Mouse (Mus musculus) intestine, postnatal 0 days (tissue): ENCODE data around the gene Tango2. TPM values are rescaled to one million over a fixed set of nuclear protein-coding genes. Genes with fewer than 3 reads are reported as not detected.

Experiments
- ATAC-seq: fragments of 200-750 bp; cut with Nextera tagmentation; 2 replicates; pipeline ENCODE4 v1.8.0; 2017; ENCODE audit warnings: mild to moderate bottlenecking, moderate TSS enrichment, moderate library complexity
- H3K27ac ChIP-seq: fragments of 300-500 bp; sonication (generic); 2 replicates; pipeline ENCODE4 v1.5.1; 2014; ENCODE audit warnings: mild to moderate bottlenecking, low read depth, low read length, moderate library complexity
- H3K27me3 ChIP-seq: fragments of 300-500 bp; sonication (generic); replicated peaks from 2 replicates; pipeline ENCODE4 v1.6.1; 2014; ENCODE audit warnings: low read length, mixed read lengths; ENCODE audit not compliant: control insufficient read depth, insufficient read depth
- H3K36me3 ChIP-seq: fragments of 300-500 bp; sonication (generic); 2 replicates; pipeline ENCODE4 v1.6.1; 2014; ENCODE audit warnings: mild to moderate bottlenecking, moderate library complexity; ENCODE audit not compliant: control insufficient read depth, insufficient read depth
- H3K4me1 ChIP-seq: fragments of 300-500 bp; sonication (generic); replicated peaks from 2 replicates; pipeline ENCODE4 v1.6.1; 2014; ENCODE audit warnings: antibody characterized with exemption, low read length, mixed read lengths; ENCODE audit not compliant: control insufficient read depth, insufficient read depth
- H3K4me2 ChIP-seq: fragments of 300-500 bp; sonication (generic); replicated peaks from 2 replicates; pipeline ENCODE4 v1.6.1; 2014; ENCODE audit warnings: low read depth, mild to moderate bottlenecking, moderate library complexity
- H3K4me3 ChIP-seq: fragments of 300-500 bp; sonication (generic); 2 replicates; pipeline ENCODE4 v1.5.1; 2014; ENCODE audit warnings: low read depth, low read length
- H3K9ac ChIP-seq: fragments of 300-500 bp; sonication (generic); 2 replicates; pipeline ENCODE4 v1.6.1; 2014; ENCODE audit warnings: mild to moderate bottlenecking, low read depth, low read length
- H3K9me3 ChIP-seq: fragments of 300-500 bp; sonication (generic); 2 replicates; pipeline ENCODE4 v1.6.1; 2016; ENCODE audit warnings: mixed run types; ENCODE audit not compliant: control insufficient read depth
- CTCF ChIP-seq: sonication (generic); IDR thresholded peaks from 2 replicates; pipeline ENCODE4 v1.5.1; 2016; ENCODE audit warnings: low read depth, mild to moderate bottlenecking, control low read depth, antibody characterized with exemption, moderate library complexity
- WGBS: fragments of 180-500 bp; shearing (Covaris S2); extraction: QIAGEN DNeasy Blood & Tissue Kit; methylation state at CpG from one replicate; pipeline ENCODE4 v1.1.7; 2014; 5-methylcytosine and 5-hydroxymethylcytosine counted together
- polyA plus RNA-seq: library from polyadenylated mRNA; unstranded; fragments of >200 nt; fragmentation: Nextera tagmentation; extraction: Ambion mirVana; gene quantifications from 2 replicates; pipeline ENCODE4 v1.2.1, GENCODE M21; 2015

The Tango2 gene
- polyA plus RNA-seq, 1 experiment from 2014 or later = 78.6 TPM

DNA sequence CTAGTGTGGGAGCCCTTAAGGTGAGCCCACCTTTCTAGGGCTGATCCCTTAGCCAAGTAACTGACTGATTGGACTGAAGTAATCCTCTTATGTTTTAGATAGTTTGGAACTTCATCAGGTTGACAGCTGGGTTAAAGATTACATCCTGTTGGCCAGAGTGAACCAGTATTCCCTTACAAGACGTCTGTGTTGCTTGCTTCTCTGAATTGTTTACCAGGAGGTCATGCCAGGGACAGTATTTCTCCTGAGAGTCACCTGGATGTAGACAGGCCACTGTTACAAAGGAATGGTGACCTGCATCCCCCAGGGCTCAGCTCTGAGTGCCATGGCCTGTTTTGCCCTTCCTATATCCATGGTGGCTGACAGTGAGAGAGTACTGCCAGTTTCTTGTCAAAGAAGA, 30.6 kb upstream of the Tango2 start:
- Histone ChIP-seq H3K4me2 (no peak overlapping the region), H3K27me3 (no peaks in the 10 kb centered on the region), H3K4me3 (no peak overlapping the region), H3K9ac (no peak overlapping the region), H3K36me3 (no peaks in the 10 kb centered on the region), H3K4me1 (no peaks in the 10 kb centered on the region), H3K9me3 (no peaks in the 10 kb centered on the region), H3K27ac (no peak overlapping the region)
- no peak for ATAC-seq
- no peak for TF ChIP-seq CTCF
- 48% methylated on average over 1 of the region's 1 CpGs for WGBS

DNA sequence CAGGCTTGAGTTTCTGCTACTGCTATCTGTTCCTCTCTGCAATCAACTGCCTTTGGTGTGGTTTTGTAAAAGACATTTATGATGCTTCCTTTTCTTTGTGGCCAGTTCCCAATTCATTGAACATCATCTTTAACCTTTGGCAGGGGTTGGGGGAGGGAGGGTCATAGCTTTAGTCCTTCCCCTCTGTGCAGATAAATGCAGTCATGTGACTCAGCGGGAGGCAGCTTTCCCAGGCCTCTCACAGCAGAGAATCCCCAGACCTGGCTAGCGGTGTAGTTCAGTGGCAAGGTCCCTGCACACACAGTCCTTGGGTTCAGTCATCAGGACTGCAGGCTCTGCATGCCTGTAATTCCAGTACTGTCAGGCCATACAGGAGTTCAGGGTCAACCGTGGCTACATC, 29.3 kb upstream of the Tango2 start:
- Histone ChIP-seq H3K4me3 (no peak overlapping the region), H3K36me3 (no peaks in the 10 kb centered on the region), H3K9me3 (no peaks in the 10 kb centered on the region), H3K4me2 (no peak overlapping the region), H3K9ac (no peak overlapping the region), H3K27ac (no peak overlapping the region), H3K27me3 (no peaks in the 10 kb centered on the region), H3K4me1 (no peaks in the 10 kb centered on the region)
- TF ChIP-seq CTCF = no peak
- no peak for ATAC-seq
- 41% methylated on average over 3 of the region's 3 CpGs for WGBS

DNA sequence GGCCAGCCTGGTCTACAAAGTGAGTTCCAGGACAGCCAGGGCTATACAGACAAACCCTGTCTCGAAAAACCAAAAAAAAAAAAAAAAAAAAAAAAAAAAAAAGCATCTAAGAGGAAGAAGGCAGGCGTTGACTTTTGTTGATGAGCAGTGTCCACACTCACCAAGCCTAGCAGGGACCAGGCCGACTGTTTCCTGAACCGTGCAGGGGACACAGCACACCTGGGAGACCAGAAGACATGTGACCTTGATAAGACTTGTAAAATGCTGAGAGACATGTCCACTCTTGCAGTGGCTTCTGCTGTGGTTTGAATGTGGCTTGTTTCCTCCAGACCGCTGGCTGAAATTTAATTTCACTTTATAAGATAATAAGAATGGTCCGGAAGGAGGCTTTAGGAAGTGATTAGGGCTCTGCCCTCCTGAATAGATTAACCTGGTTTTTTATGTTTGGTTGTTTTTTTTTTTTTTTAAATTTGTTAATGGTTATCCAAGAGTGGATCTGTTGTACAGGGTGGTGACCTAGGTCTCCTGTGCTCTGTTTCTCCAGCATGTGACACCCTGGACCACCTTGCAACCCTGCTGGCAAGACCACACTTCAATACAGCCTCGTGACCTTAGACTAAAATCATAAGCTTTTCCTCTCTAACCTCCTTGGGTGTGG, 28.5 kb upstream of the Tango2 start:
- 49% methylated on average over 7 of the region's 7 CpGs for WGBS
- Histone ChIP-seq H3K9ac (no peak overlapping the region), H3K4me1 (no peaks in the 10 kb centered on the region), H3K9me3 (no peaks in the 10 kb centered on the region), H3K36me3 (no peaks in the 10 kb centered on the region), H3K27me3 (no peaks in the 10 kb centered on the region), H3K27ac (no peak overlapping the region), H3K4me2 (no peak overlapping the region), H3K4me3 (no peak overlapping the region)
- ATAC-seq = no peak
- no peak for TF ChIP-seq CTCF

DNA sequence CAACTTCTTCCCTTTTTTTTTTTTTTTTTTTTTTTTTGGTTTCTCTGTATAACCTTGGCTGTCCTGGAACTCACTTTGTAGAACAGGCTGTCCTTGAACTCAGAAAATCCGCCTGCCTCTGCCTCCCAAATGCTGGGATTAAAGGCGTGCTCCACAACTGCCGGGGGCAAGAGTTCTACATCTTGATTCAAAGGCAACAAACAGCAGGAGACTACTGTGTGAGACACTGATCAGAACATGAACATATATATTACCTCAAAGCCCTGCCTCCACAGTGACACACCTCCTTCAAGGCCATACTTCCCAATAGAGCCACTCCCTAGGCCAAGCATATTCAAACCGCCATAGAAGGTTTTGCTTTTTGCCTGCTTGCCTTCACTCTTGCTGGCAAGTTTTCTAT, 25.7 kb upstream of the Tango2 start:
- Histone ChIP-seq H3K9ac (no peak overlapping the region), H3K9me3 (no peaks in the 10 kb centered on the region), H3K36me3 (no peaks in the 10 kb centered on the region), H3K27ac (no peak overlapping the region), H3K4me2 (no peak overlapping the region), H3K27me3 (no peaks in the 10 kb centered on the region), H3K4me3 (no peak overlapping the region), H3K4me1 (no peaks in the 10 kb centered on the region)
- ATAC-seq = no peak
- WGBS = 86% methylated on average over 4 of the region's 4 CpGs
- TF ChIP-seq CTCF = no peak

DNA sequence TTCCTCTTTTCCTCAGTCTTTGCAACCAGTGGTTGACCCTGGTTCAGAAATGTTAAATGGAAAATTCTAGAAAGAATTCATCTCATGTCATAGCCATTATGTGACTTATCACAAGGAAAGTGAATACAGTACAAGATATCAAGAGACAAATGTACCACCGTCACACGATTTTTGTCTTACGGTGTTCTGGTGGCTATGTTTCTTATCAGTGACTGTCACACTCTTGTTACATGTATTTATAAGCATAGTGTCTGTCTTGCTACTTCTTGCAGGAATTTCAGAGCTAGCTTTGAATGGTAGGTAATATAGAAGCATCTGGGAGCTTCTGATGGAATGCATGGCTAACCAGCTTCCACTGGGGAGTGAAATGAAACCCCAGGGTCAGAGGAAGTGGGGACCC, 22.3 kb upstream of the Tango2 start:
- Histone ChIP-seq H3K9me3 (no peaks in the 10 kb centered on the region), H3K4me2 (no peak overlapping the region), H3K4me3 (no peak overlapping the region), H3K36me3 (no peaks in the 10 kb centered on the region), H3K27ac (no peak overlapping the region), H3K9ac (no peak overlapping the region), H3K27me3 (no peaks in the 10 kb centered on the region), H3K4me1 (no peaks in the 10 kb centered on the region)
- WGBS = 90% methylated on average over 3 of the region's 3 CpGs
- ATAC-seq = no peak
- no peak for TF ChIP-seq CTCF

DNA sequence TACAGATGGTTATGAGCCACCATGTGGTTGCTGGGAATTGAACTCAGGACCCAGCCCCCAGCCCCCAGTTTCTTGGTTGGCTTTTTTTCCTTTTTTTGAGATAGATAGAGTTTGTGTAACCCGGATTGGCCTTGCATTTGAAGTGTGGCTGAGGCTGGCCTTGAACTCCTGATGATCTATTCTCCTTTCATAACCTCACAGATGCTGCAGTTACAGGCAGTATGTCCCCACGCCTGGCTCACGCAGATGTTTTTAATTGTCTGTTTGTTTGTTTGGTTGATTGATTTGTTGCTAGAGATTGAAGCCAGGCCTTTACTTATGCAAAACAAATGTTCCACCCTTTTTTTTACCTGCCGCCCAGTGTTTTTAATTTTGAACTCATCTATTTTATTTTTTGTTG, 18.9 kb upstream of the Tango2 start:
- no peak for TF ChIP-seq CTCF
- no peak overlapping the region for H3K9ac ChIP-seq
- no peak overlapping the region for H3K27ac ChIP-seq
- H3K4me3 ChIP-seq = no peak overlapping the region
- no peak overlapping the region for H3K4me2 ChIP-seq
- H3K9me3 ChIP-seq = no peaks in the 10 kb centered on the region
- 87% methylated on average over 4 of the region's 4 CpGs for whole genome bisulfite sequencing
- H3K4me1 ChIP-seq = no peaks in the 10 kb centered on the region
- no peaks in the 10 kb centered on the region for H3K36me3 ChIP-seq
- H3K27me3 ChIP-seq = no peaks in the 10 kb centered on the region
- no peak for ATAC-seq

DNA sequence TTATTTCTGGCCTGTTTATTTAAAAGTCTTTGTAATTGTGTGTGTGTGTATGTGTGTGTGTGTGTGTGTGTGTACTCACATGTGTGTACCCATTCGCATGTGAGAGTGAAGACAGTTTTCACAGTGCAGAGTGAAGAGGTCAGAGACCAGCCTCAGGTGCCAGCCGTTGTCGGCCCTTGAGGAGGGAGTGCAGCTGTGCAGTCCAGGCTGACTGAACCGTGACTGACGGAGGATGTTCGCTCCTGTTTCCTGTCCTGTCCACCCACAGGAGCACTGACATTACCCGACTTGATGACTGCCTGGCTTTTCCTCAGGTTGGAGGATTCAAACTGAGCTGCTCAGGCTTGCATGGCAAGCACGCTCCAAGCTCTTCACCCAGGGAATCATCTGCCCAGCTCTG, 15.0 kb upstream of the Tango2 start:
- Histone ChIP-seq H3K9me3 (no peaks in the 10 kb centered on the region), H3K4me3 (no peak overlapping the region), H3K9ac (no peak overlapping the region), H3K4me1 (no peaks in the 10 kb centered on the region), H3K27ac (no peak overlapping the region), H3K4me2 (no peak overlapping the region), H3K36me3 (no peaks in the 10 kb centered on the region; the same call in 1 of the 2 replicates), H3K27me3 (no peaks in the 10 kb centered on the region)
- TF ChIP-seq CTCF = no peak
- no peak for ATAC-seq
- WGBS = 82% methylated on average over 8 of the region's 8 CpGs
